Mouse (Mus musculus): Measurements from ENCODE around the gene Camk1g.

- TF ChIP-seq CTCF (conservative IDR thresholded peaks at IDR 0.05; ENCODE audit: insufficient read depth, insufficient read length, low read depth, low read length) = no peak
- no peak for TF ChIP-seq POLR2A (IDR thresholded peaks at IDR 0.05; ENCODE audit: low read depth, low read length)
Observed at GRCm38 (mm10) chr1:193301216-193302092, 68.6 kb downstream of the Camk1g start.
